ENCODE assay signal across 18 mouse cellular contexts in the genomic region with DNA sequence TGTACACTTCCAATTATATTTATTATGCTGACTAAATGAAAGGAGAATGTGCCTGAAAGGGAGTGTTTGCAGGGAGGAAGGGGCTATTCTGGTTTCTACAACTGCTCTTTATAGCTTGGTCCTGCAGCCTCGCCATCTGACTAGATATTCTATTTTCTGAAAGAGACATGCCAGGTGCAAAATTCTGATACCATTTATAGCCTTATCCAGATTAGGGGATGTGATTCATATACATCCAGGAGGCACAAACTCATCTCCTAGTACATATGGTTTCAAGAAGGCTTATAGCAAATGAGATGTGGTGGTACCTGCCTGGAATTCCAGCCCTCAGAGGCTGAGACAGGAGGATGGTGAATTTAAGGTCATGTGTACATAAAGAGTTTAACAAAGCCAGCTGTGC.
"Had no signal": no experiment of that assay in that cellular context is flagged by ENCODE, and none has a peak within 500 bp of the region (broad histone marks: within the 10 kb centered on the region; RNA-seq: fewer than 3 reads in every experiment).

No protein-coding gene starts in this region.

- H3K9me3 ChIP-seq: limb, embryonic 15.5 days; midbrain, embryonic 12.5 days had no signal

- H3K36me3 ChIP-seq: limb, embryonic 12.5 days; limb, embryonic 15.5 days; midbrain, embryonic 12.5 days had no signal

- DNase-seq: kidney, adult 18-20 months; kidney, adult 9 months; kidney, postnatal 14 days; kidney, postnatal 4 days; left cerebral cortex, postnatal 4 days; liver, postnatal 0 days; spleen, adult 18-20 months; thymus, adult 2 months; thymus, postnatal 14 days; thymus, postnatal 4 days had no signal

- H3K27ac ChIP-seq: limb, embryonic 12.5 days; limb, embryonic 15.5 days; liver, embryonic 14.5 days; macrophage had no signal

- H3K4me3 ChIP-seq: limb, embryonic 12.5 days; limb, embryonic 15.5 days; midbrain, embryonic 12.5 days had no signal

- H3K9ac ChIP-seq: limb, embryonic 12.5 days; limb, embryonic 15.5 days; liver, embryonic 14.5 days; liver, postnatal 0 days; lung, embryonic 14.5 days; midbrain, embryonic 12.5 days had no signal

- H3K4me1 ChIP-seq: limb, embryonic 12.5 days; limb, embryonic 15.5 days had no signal

- H3K4me2 ChIP-seq: limb, embryonic 12.5 days; limb, embryonic 15.5 days; liver, embryonic 11.5 days; lung, embryonic 14.5 days; midbrain, embryonic 12.5 days had no signal

- ATAC-seq: liver, postnatal 0 days; lung, postnatal 0 days had no signal

- H3K27me3 ChIP-seq: limb, embryonic 12.5 days; limb, embryonic 15.5 days; midbrain, embryonic 12.5 days had no signal
